Mouse (Mus musculus) cerebellum, adult 2 months (tissue): ENCODE results near the gene Kalrn.

Experiments used
- CTCF ChIP-seq: fragments of 200-500 bp; IDR thresholded peaks from 2 replicates; pipeline ENCODE4 v1.5.1; 2011; ENCODE audit warnings: low read depth, mild to moderate bottlenecking, control low read depth, low read length, moderate library complexity, borderline replicate concordance; ENCODE audit not compliant: insufficient read depth
- POLR2A ChIP-seq: fragments of 200-500 bp; IDR thresholded peaks from 2 replicates; pipeline ENCODE4 v1.6.1; 2011; ENCODE audit warnings: low read length, control low read depth, borderline replicate concordance; ENCODE audit not compliant: insufficient read depth

GRCm38 (mm10) chr16:34525866-34526265, 47.5 kb downstream of the Kalrn start:
- no peak for TF ChIP-seq CTCF
- no peak for TF ChIP-seq POLR2A
